Mouse (Mus musculus): ENCODE results near the gene Sirt4. TPM values are rescaled to one million over a fixed set of nuclear protein-coding genes. Genes with fewer than 3 reads are reported as not detected.
"Not testable (repeated sequence)": the region's sequence is repeated elsewhere in the genome, so short reads cannot be mapped to it uniquely, and the experiment has no call there.

Sirt4 gene
- polyA plus RNA-seq, 1 experiment from 2014 or later, result 22.5 TPM

GRCm38 (mm10) chr5:115498307-115499240 is 14.0 kb upstream of the Sirt4 start:
- Histone ChIP-seq H3K9me3 (ENCODE audit: control insufficient read depth, low read length) (no peaks in the 10 kb centered on the region), H3K4me3 (ENCODE audit: control insufficient read depth in 1 of 2, insufficient read depth in 1 of 2, low read depth in 1 of 2, low read length in 2 of 2) (no peak overlapping the region), H3K4me1 (ENCODE audit: control insufficient read depth in 2 of 2, insufficient read depth in 2 of 2, low read length in 2 of 2) (peaks cover 1 to 7% of the 10 kb centered on the region in 2 experiments; a peak in 3 of 4 replicates), H3K27me3 (ENCODE audit: control insufficient read depth, insufficient read depth, low read length) (no peaks in the 10 kb centered on the region), H3K9ac (ENCODE audit: low read length) (no peak overlapping the region), H3K27ac (replicated peaks in 1 of 2; ENCODE audit: control insufficient read depth in 1 of 2, insufficient read depth in 1 of 2, low read depth in 2 of 2, low read length in 2 of 2) (no peak overlapping the region), H3K4me2 (ENCODE audit: low read length) (no peak overlapping the region), H3K36me3 (ENCODE audit: control insufficient read depth, insufficient read depth, low read length) (no peaks in the 10 kb centered on the region)
- no peak for ATAC-seq (ENCODE audit: insufficient number of reproducible peaks, insufficient read depth, low FRiP score, low read depth)
- WGBS, result 44% methylated on average over 9 of the region's 9 CpGs

- no peak overlapping the region for H3K9ac ChIP-seq (ENCODE audit: low read length)
- H3K27me3 ChIP-seq (ENCODE audit: control insufficient read depth, insufficient read depth, low read length), result no peaks in the 10 kb centered on the region
- H3K36me3 ChIP-seq (ENCODE audit: control insufficient read depth, insufficient read depth, low read length), result no peaks in the 10 kb centered on the region
- 67% methylated on average over 7 of the region's 7 CpGs for WGBS
- no peak overlapping the region for H3K4me2 ChIP-seq (ENCODE audit: low read length)
- H3K4me3 ChIP-seq (ENCODE audit: control insufficient read depth in 1 of 2, insufficient read depth in 1 of 2, low read depth in 1 of 2, low read length in 2 of 2), result no peak overlapping the region
- no peak for ATAC-seq (ENCODE audit: insufficient number of reproducible peaks, insufficient read depth, low FRiP score, low read depth)
- no peak overlapping the region for H3K27ac ChIP-seq (replicated peaks in 1 of 2; ENCODE audit: control insufficient read depth in 1 of 2, insufficient read depth in 1 of 2, low read depth in 2 of 2, low read length in 2 of 2)
- peaks cover 8 to 11% of the 10 kb centered on the region in 2 experiments for H3K4me1 ChIP-seq (ENCODE audit: control insufficient read depth in 2 of 2, insufficient read depth in 2 of 2, low read length in 2 of 2)
- H3K9me3 ChIP-seq (ENCODE audit: control insufficient read depth, low read length), result no peaks in the 10 kb centered on the region
These were observed 12.5 kb upstream of the Sirt4 start for GRCm38 (mm10) chr5:115497033-115497432.

GRCm38 (mm10) chr5:115495618-115496017 is 11.1 kb upstream of the Sirt4 start:
- H3K9me3 ChIP-seq (ENCODE audit: control insufficient read depth, low read length); H3K9ac ChIP-seq (ENCODE audit: low read length); ATAC-seq (ENCODE audit: insufficient number of reproducible peaks, insufficient read depth, low FRiP score, low read depth); H3K4me3 ChIP-seq (ENCODE audit: control insufficient read depth in 1 of 2, insufficient read depth in 1 of 2, low read depth in 1 of 2, low read length in 2 of 2); H3K4me2 ChIP-seq (ENCODE audit: low read length); H3K36me3 ChIP-seq (ENCODE audit: control insufficient read depth, insufficient read depth, low read length); H3K27me3 ChIP-seq (ENCODE audit: control insufficient read depth, insufficient read depth, low read length); H3K27ac ChIP-seq (replicated peaks in 1 of 2; ENCODE audit: control insufficient read depth in 1 of 2, insufficient read depth in 1 of 2, low read depth in 2 of 2, low read length in 2 of 2): not testable (repeated sequence)
- peaks cover 16 to 19% of the 10 kb centered on the region in 2 experiments for H3K4me1 ChIP-seq (ENCODE audit: control insufficient read depth in 2 of 2, insufficient read depth in 2 of 2, low read length in 2 of 2)
- WGBS, result 92% methylated on average over 3 of the region's 3 CpGs

GRCm38 (mm10) chr5:115493441-115493840 is 8.9 kb upstream of the Sirt4 start:
- Histone ChIP-seq H3K4me2 (ENCODE audit: low read length) (no peak overlapping the region), H3K27ac (replicated peaks in 1 of 2; ENCODE audit: control insufficient read depth in 1 of 2, insufficient read depth in 1 of 2, low read depth in 2 of 2, low read length in 2 of 2) (peak overlapping the region; percentile 67 to 86), H3K4me1 (ENCODE audit: control insufficient read depth in 2 of 2, insufficient read depth in 2 of 2, low read length in 2 of 2) (peaks cover 20 to 24% of the 10 kb centered on the region in 2 experiments), H3K9ac (ENCODE audit: low read length) (no peak overlapping the region), H3K27me3 (ENCODE audit: control insufficient read depth, insufficient read depth, low read length) (no peaks in the 10 kb centered on the region), H3K36me3 (ENCODE audit: control insufficient read depth, insufficient read depth, low read length) (no peaks in the 10 kb centered on the region), H3K4me3 (ENCODE audit: control insufficient read depth in 1 of 2, insufficient read depth in 1 of 2, low read depth in 1 of 2, low read length in 2 of 2) (no peak overlapping the region), H3K9me3 (ENCODE audit: control insufficient read depth, low read length) (no peaks in the 10 kb centered on the region)
- WGBS, result 43% methylated on average over 5 of the region's 5 CpGs
- no peak for ATAC-seq (ENCODE audit: insufficient number of reproducible peaks, insufficient read depth, low FRiP score, low read depth)

GRCm38 (mm10) chr5:115492711-115493335 is 8.3 kb upstream of the Sirt4 start:
- no peaks in the 10 kb centered on the region for H3K9me3 ChIP-seq (ENCODE audit: control insufficient read depth, low read length)
- no peaks in the 10 kb centered on the region for H3K36me3 ChIP-seq (ENCODE audit: control insufficient read depth, insufficient read depth, low read length)
- H3K27me3 ChIP-seq (ENCODE audit: control insufficient read depth, insufficient read depth, low read length), result no peaks in the 10 kb centered on the region
- H3K4me2 ChIP-seq (ENCODE audit: low read length), result no peak overlapping the region
- no peak overlapping the region for H3K9ac ChIP-seq (ENCODE audit: low read length)
- no peak overlapping the region for H3K4me3 ChIP-seq (ENCODE audit: control insufficient read depth in 1 of 2, insufficient read depth in 1 of 2, low read depth in 1 of 2, low read length in 2 of 2)
- H3K27ac ChIP-seq (replicated peaks in 1 of 2; ENCODE audit: control insufficient read depth in 1 of 2, insufficient read depth in 1 of 2, low read depth in 2 of 2, low read length in 2 of 2), result peak overlapping the region; percentile 67 to 86; a peak in 3 of 4 replicates
- 67% methylated on average over 6 of the region's 6 CpGs for WGBS
- ATAC-seq (ENCODE audit: insufficient number of reproducible peaks, insufficient read depth, low FRiP score, low read depth), result no peak
- peaks cover 20 to 25% of the 10 kb centered on the region in 2 experiments for H3K4me1 ChIP-seq (ENCODE audit: control insufficient read depth in 2 of 2, insufficient read depth in 2 of 2, low read length in 2 of 2)

GRCm38 (mm10) chr5:115491771-115492322 is 7.3 kb upstream of the Sirt4 start:
- no peaks in the 10 kb centered on the region for H3K36me3 ChIP-seq (ENCODE audit: control insufficient read depth, insufficient read depth, low read length)
- no peaks in the 10 kb centered on the region for H3K9me3 ChIP-seq (ENCODE audit: control insufficient read depth, low read length)
- H3K27me3 ChIP-seq (ENCODE audit: control insufficient read depth, insufficient read depth, low read length), result no peaks in the 10 kb centered on the region
- peak overlapping the region; percentile 5 to 17; a peak in 3 of 4 replicates for H3K4me3 ChIP-seq (ENCODE audit: control insufficient read depth in 1 of 2, insufficient read depth in 1 of 2, low read depth in 1 of 2, low read length in 2 of 2)
- H3K4me2 ChIP-seq (ENCODE audit: low read length), result peak overlapping the region; percentile 64
- no peak for ATAC-seq (ENCODE audit: insufficient number of reproducible peaks, insufficient read depth, low FRiP score, low read depth)
- H3K9ac ChIP-seq (ENCODE audit: low read length), result peak overlapping the region; percentile 58
- peaks cover 20 to 25% of the 10 kb centered on the region in 2 experiments for H3K4me1 ChIP-seq (ENCODE audit: control insufficient read depth in 2 of 2, insufficient read depth in 2 of 2, low read length in 2 of 2)
- 3% methylated on average over 28 of the region's 28 CpGs for WGBS
- peak overlapping the region; percentile 8 to 61; a peak in 3 of 4 replicates for H3K27ac ChIP-seq (replicated peaks in 1 of 2; ENCODE audit: control insufficient read depth in 1 of 2, insufficient read depth in 1 of 2, low read depth in 2 of 2, low read length in 2 of 2)

- WGBS, result 31% methylated on average over 5 of the region's 5 CpGs
- Histone ChIP-seq H3K27me3 (ENCODE audit: control insufficient read depth, insufficient read depth, low read length) (no peaks in the 10 kb centered on the region), H3K4me3 (ENCODE audit: control insufficient read depth in 1 of 2, insufficient read depth in 1 of 2, low read depth in 1 of 2, low read length in 2 of 2) (no peak overlapping the region), H3K4me2 (ENCODE audit: low read length) (no peak overlapping the region; the same call in none of the 2 replicates), H3K36me3 (ENCODE audit: control insufficient read depth, insufficient read depth, low read length) (no peaks in the 10 kb centered on the region), H3K9me3 (ENCODE audit: control insufficient read depth, low read length) (no peaks in the 10 kb centered on the region), H3K27ac (replicated peaks in 1 of 2; ENCODE audit: control insufficient read depth in 1 of 2, insufficient read depth in 1 of 2, low read depth in 2 of 2, low read length in 2 of 2) (no peak overlapping the region), H3K4me1 (ENCODE audit: control insufficient read depth in 2 of 2, insufficient read depth in 2 of 2, low read length in 2 of 2) (peaks cover 20 to 25% of the 10 kb centered on the region in 2 experiments), H3K9ac (ENCODE audit: low read length) (no peak overlapping the region)
- ATAC-seq (ENCODE audit: insufficient number of reproducible peaks, insufficient read depth, low FRiP score, low read depth), result no peak
These were observed 6.6 kb upstream of the Sirt4 start for GRCm38 (mm10) chr5:115491076-115491475.

Data from heart, embryonic 14.5 days (tissue).